Mouse (Mus musculus) cerebellum, adult 2 months (tissue): ENCODE results near the gene Chrnd. TPM values are rescaled to one million over a fixed set of nuclear protein-coding genes. Genes with fewer than 3 reads are reported as not detected.

Experiments used
- DNase-seq, 2 experiments: peaks; one replicate each; pipeline ENCODE4 v3.0.0; 2021
- H3K27ac ChIP-seq: fragments of 200-500 bp; 2 replicates; pipeline ENCODE4 v1.5.1; 2012; ENCODE audit warnings: low read length, control low read depth, inconsistent platforms; ENCODE audit not compliant: insufficient read depth
- H3K27me3 ChIP-seq: fragments of 200-500 bp; 2 replicates; pipeline ENCODE4 v1.6.1; 2012; ENCODE audit warnings: inconsistent platforms, mild to moderate bottlenecking, low read length, moderate library complexity; ENCODE audit not compliant: control insufficient read depth, insufficient read depth
- H3K4me1 ChIP-seq: fragments of 200-500 bp; 2 replicates; pipeline ENCODE4 v1.6.1; 2011; ENCODE audit warnings: low read length; ENCODE audit not compliant: control insufficient read depth, insufficient read depth
- H3K4me3 ChIP-seq: fragments of 200-500 bp; replicated peaks from 2 replicates; pipeline ENCODE3; 2011; ENCODE audit warnings: mild to moderate bottlenecking, low read depth, low read length, control low read depth; ENCODE audit not compliant: insufficient read depth
- CTCF ChIP-seq: fragments of 200-500 bp; IDR thresholded peaks from 2 replicates; pipeline ENCODE4 v1.5.1; 2011; ENCODE audit warnings: low read depth, mild to moderate bottlenecking, control low read depth, low read length, moderate library complexity, borderline replicate concordance; ENCODE audit not compliant: insufficient read depth
- POLR2A ChIP-seq: fragments of 200-500 bp; IDR thresholded peaks from 2 replicates; pipeline ENCODE4 v1.6.1; 2011; ENCODE audit warnings: low read length, control low read depth, borderline replicate concordance; ENCODE audit not compliant: insufficient read depth
- WGBS: fragments of 180-500 bp; shearing (Covaris S2); methylation state at CpG from one replicate; pipeline ENCODE4 v1.1.7; 2018; 5-methylcytosine and 5-hydroxymethylcytosine counted together
- polyA plus RNA-seq: library from polyadenylated mRNA; depleted of rRNA; stranded (reverse); fragments of >200 nt; gene quantifications from 2 replicates; pipeline ENCODE4 v1.2.3, GENCODE M21; 2012

Gene Chrnd
- polyA plus RNA-seq, 1 experiment, result not detected

DNA sequence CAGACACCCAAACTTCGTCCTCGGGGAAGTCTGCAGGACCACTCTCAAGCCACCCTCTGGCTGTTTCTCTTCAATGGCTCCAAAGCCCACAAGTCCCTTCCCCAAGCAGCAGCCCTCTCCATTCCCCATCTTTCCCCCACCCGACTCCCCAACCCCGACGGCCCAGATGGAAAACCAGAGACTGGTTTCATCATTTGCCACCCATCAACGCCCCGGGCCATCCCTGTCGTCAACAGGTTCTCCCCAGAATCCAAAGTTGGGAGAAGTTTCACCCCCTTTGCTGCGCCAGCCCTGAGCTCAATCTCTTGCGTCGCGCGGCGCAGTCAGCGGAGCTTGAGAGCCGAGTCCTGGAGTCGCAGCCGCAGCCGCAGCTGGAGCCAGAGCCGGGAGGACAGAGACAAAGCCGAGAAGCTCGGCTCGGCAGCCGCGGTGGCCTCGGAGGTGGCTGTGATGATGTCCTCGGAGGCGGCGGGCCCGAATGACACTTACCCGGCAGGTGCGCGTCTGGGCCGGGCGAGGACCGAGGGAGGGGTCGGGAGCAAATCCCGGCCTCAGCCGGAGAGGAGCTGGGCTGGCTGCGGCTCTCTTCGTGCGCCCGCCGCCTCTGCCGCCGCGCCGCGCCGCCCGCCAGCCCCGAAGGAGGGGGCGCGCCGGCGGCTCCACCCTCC lies 34.7 kb upstream of the Chrnd start:
- no peak overlapping the region for H3K4me3 ChIP-seq
- no peak for DNase-seq
- peaks cover 3% of the 10 kb centered on the region; the same call in 1 of the 2 replicates for H3K27me3 ChIP-seq
- H3K27ac ChIP-seq, result no peak overlapping the region
- H3K4me1 ChIP-seq, result no peaks in the 10 kb centered on the region
- under 1% methylated on average over 54 of the region's 56 CpGs for WGBS
- no peak for TF ChIP-seq CTCF
- no peak for TF ChIP-seq POLR2A

DNA sequence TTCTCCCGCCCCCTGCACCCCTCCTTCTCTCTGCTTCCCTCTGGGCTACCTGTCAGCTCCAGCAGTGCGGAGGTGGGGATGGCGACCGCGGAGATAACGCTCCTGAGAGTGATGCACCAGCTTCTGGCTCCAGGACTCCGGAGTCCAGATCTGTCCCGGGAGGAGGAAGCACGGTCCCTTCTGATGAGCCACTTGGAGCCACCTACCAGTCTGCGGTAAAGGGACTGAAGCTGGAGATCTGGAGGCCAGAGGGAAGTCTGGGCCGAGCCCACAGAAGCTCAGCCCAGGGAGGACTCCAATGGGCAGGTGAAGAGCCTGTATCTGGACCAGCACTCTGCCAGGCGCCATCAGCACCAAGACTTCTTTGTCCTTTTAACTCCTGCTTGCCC lies 34.2 kb upstream of the Chrnd start, which contains the start of gene Ecel1:
Ecel1 (minus strand) TSS at position 323 of the 389 bp plus-strand sequence.
- Histone ChIP-seq H3K27ac (no peak within 1 kb of the TSS), H3K27me3 (peaks cover 3% of the 10 kb centered on the region; the same call in 1 of the 2 replicates), H3K4me1 (no peaks in the 10 kb centered on the region), H3K4me3 (no peak within 1 kb of the TSS)
- WGBS, result 5% methylated on average over 12 of the region's 12 CpGs
- no peak for DNase-seq
- TF ChIP-seq POLR2A (no peak), CTCF (no peak)

DNA sequence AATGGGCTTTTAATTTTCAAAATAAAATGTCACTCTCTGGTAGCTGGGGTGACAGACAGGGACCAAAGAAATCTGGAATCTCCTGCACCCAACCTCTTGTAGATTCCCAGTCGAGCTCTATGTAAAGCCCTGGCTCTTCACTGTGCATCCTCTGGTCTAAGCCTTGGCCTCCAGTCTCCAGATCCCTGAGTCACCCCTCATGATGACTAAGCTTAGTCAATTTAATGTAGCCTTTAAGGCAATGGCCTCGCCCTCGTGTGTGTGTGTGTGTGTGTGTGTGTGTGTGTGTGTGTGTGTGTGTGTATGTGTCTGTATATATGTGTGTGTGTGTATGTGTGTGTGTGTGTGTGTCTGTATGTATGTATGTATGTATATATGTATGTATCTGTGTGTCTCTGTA lies 31.0 kb upstream of the Chrnd start:
- 79% methylated on average over 3 of the region's 3 CpGs for WGBS
- Histone ChIP-seq H3K4me3 (no peak overlapping the region), H3K4me1 (no peaks in the 10 kb centered on the region), H3K27ac (no peak overlapping the region), H3K27me3 (peaks cover 2% of the 10 kb centered on the region; the same call in 1 of the 2 replicates)
- no peak for DNase-seq
- TF ChIP-seq POLR2A (no peak), CTCF (no peak)

DNA sequence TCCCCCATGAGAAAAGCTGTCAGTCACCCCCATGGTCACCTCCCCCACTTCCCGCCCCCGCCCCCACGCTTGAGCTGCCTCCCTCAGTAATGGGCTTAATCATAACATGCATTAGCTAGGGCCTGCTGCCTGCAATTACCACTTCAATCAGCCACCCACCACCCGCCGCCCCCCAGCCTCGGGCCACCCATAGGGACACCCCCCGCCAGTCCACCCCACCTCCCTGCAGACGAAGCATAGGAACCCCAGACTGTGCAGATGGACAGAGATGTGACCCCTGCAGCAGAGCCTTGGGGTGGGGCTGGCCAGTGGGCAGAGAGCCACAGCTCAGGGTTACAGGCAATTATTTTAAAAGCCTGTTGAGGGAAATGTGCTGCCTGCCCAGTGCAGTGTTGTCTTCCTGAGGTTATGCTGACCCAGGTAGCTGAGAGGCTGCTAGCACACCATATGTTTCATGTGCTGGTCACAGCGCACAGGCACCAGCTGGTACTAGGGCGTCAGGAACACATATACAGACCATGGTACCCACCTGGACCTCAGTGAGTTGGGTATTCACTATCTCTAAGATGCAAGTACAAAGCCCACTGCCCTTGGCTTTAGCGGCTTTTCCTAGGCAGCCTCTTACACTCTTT lies 26.1 kb upstream of the Chrnd start:
- DNase-seq, result no peak
- no peaks in the 10 kb centered on the region; the same call in 1 of the 2 replicates for H3K4me1 ChIP-seq
- TF ChIP-seq CTCF (no peak), POLR2A (no peak)
- no peaks in the 10 kb centered on the region for H3K27me3 ChIP-seq
- 43% methylated on average over 11 of the region's 11 CpGs for WGBS
- no peak overlapping the region for H3K4me3 ChIP-seq
- H3K27ac ChIP-seq, result no peak overlapping the region

DNA sequence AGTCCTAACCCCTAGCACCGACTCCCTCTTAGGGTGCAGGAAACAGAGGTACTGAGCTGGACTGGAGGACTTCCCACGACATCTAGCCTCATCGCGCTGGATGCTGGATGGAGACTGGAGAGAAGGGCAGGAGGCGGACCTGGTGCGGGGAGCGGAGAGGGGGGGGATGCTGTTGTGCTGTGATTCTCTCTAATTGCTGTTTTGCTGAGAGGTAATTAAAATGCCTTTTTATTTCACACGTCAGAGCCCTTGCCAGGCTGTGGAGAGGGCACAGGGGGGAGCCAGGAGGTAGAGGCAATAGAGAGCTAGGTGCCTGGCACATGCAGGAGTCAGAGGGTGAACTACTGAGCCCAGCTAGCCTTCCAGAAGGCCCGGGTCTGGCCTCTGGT lies 25.6 kb upstream of the Chrnd start:
- no peak overlapping the region for H3K27ac ChIP-seq
- H3K4me3 ChIP-seq, result no peak overlapping the region
- no peak for DNase-seq
- TF ChIP-seq CTCF (no peak), POLR2A (no peak)
- WGBS, result 59% methylated on average over 9 of the region's 9 CpGs
- no peaks in the 10 kb centered on the region for H3K27me3 ChIP-seq
- H3K4me1 ChIP-seq, result no peaks in the 10 kb centered on the region; the same call in 1 of the 2 replicates

DNA sequence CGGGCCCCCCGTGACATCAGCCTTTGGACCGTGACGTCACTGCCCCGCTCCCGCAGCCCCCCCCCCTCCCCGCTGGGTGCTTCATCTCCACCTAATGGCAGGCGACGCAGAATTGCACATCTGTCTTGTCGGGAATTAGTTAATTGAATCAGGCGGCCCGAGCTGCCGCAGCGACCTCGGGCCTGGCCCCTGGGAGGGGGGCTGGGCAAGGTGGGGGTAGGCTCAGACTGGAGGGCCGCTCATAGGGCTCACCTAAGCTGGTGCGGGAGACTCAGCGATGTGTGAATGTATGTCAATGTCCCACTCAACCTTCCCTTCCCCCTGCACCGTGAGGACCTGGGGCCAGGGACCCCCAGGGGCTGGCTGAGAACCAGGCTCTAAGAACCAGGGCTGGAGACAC lies 19.9 kb upstream of the Chrnd start:
- Histone ChIP-seq H3K27ac (no peak overlapping the region), H3K4me1 (no peaks in the 10 kb centered on the region; the same call in 1 of the 2 replicates), H3K27me3 (peaks cover 1% of the 10 kb centered on the region; the same call in 1 of the 2 replicates), H3K4me3 (no peak overlapping the region)
- no peak for DNase-seq
- TF ChIP-seq CTCF (no peak), POLR2A (no peak)
- WGBS, result 15% methylated on average over 19 of the region's 19 CpGs

DNA sequence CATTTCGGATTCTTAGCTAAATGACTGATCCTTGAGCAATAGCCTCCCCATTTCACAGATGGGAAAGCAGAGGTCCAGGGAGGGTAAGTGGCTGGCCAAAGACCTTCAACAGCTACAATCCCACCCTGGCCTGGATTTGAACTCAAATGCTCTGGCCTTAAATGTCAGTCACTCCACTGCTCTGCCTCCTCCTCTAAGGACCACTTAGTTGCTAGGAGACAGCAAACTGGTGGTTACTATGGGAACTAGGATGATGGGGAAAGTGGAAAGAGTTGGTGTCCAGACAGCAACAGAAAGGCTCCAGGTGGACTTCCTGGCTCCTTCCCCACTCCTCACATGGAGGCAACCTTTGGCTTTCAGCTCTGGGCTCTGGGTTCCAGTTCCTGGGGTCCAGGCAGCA lies 19.1 kb upstream of the Chrnd start:
- H3K27ac ChIP-seq, result no peak overlapping the region
- H3K27me3 ChIP-seq, result peaks cover 1% of the 10 kb centered on the region; the same call in 1 of the 2 replicates
- no peaks in the 10 kb centered on the region; the same call in 1 of the 2 replicates for H3K4me1 ChIP-seq
- TF ChIP-seq POLR2A, result no peak
- no peak for TF ChIP-seq CTCF
- H3K4me3 ChIP-seq, result no peak overlapping the region
- WGBS, result 92% methylated on average over 1 of the region's 1 CpGs
- no peak for DNase-seq

DNA sequence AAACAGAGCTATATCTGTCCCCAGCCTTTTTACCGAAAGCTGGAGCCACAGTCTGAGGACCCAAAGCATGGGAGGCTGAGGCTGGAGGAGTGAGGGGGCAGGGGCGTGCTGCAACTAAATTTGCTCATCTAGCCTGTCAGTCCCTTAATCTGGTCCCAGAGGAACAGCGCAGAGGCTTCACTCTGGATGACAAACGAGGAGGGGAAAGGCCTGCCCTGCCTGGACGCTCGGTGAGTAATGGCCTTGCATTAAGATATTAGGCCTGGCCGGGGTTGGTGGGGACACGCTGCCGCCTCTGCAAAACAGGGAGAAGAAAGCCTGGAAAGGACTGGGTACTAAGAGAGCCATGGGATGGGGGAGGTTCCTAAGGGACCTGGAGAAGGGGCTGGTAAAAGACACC lies 18.1 kb upstream of the Chrnd start:
- H3K4me3 ChIP-seq, result no peak overlapping the region
- H3K27me3 ChIP-seq, result peaks cover 1% of the 10 kb centered on the region; the same call in 1 of the 2 replicates
- DNase-seq, result no peak
- 70% methylated on average over 9 of the region's 9 CpGs for WGBS
- TF ChIP-seq POLR2A (no peak), CTCF (no peak)
- no peaks in the 10 kb centered on the region; the same call in 1 of the 2 replicates for H3K4me1 ChIP-seq
- H3K27ac ChIP-seq, result no peak overlapping the region
